Mouse (Mus musculus) limb, embryonic 14.5 days (tissue): Measurements from ENCODE around the gene Safb2. TPM values are rescaled to one million over a fixed set of nuclear protein-coding genes. Genes with fewer than 3 reads are reported as not detected.

Experiments
- ATAC-seq: fragments of 200-750 bp; cut with Nextera tagmentation; 2 replicates; pipeline ENCODE4 v1.8.0; 2017; ENCODE audit warnings: low read depth, moderate number of reproducible peaks, moderate TSS enrichment; ENCODE audit not compliant: low FRiP score
- DNase-seq: peaks from one replicate; pipeline ENCODE4 v3.0.0-alpha.2; 2015; ENCODE audit warnings: low spot score
- H3K27ac ChIP-seq: fragments of 300-500 bp; sonication (generic); replicated peaks from 2 replicates; pipeline ENCODE4 v1.5.1; 2014; ENCODE audit warnings: low read depth, mild to moderate bottlenecking, low read length, moderate library complexity, mixed read lengths
- H3K27me3 ChIP-seq: fragments of 300-500 bp; sonication (generic); 2 replicates; pipeline ENCODE4 v1.6.1; 2014; ENCODE audit warnings: low read length, mixed read lengths; ENCODE audit not compliant: control insufficient read depth, insufficient read depth
- H3K36me3 ChIP-seq: fragments of 300-500 bp; sonication (generic); 2 replicates; pipeline ENCODE4 v1.6.1; 2014; ENCODE audit warnings: mild to moderate bottlenecking, low read length, moderate library complexity, mixed read lengths; ENCODE audit not compliant: control insufficient read depth, insufficient read depth
- H3K4me1 ChIP-seq: fragments of 300-500 bp; sonication (generic); 2 replicates; pipeline ENCODE4 v1.6.1; 2014; ENCODE audit warnings: antibody characterized with exemption, low read length, mixed read lengths; ENCODE audit not compliant: control insufficient read depth, insufficient read depth
- H3K4me2 ChIP-seq: fragments of 300-500 bp; sonication (generic); replicated peaks from 2 replicates; pipeline ENCODE4 v1.6.1; 2014; ENCODE audit warnings: low read depth, mild to moderate bottlenecking, low read length, moderate library complexity; ENCODE audit not compliant: severe bottlenecking
- H3K4me3 ChIP-seq: fragments of 300-500 bp; sonication (generic); replicated peaks from 2 replicates; pipeline ENCODE4 v1.5.1; 2014; ENCODE audit warnings: low read length
- H3K9ac ChIP-seq: fragments of 300-500 bp; sonication (generic); 2 replicates; pipeline ENCODE4 v1.6.1; 2014; ENCODE audit warnings: mild to moderate bottlenecking, low read depth, low read length, moderate library complexity; ENCODE audit not compliant: severe bottlenecking
- H3K9me3 ChIP-seq: fragments of 300-500 bp; sonication (generic); 2 replicates; pipeline ENCODE4 v1.6.1; 2016; ENCODE audit warnings: low read length; ENCODE audit not compliant: control insufficient read depth
- POLR2A ChIP-seq: fragments of 200-500 bp; IDR thresholded peaks from 2 replicates; pipeline ENCODE4 v1.8.0; 2012; ENCODE audit warnings: inconsistent platforms, mild to moderate bottlenecking, moderate library complexity, borderline replicate concordance; ENCODE audit not compliant: insufficient read depth, insufficient read length; ENCODE audit errors: extremely low read depth
- WGBS: fragments of 180-500 bp; shearing (Covaris S2); extraction: QIAGEN DNeasy Blood & Tissue Kit; methylation state at CpG from one replicate; pipeline ENCODE4 v1.1.7; 2014; 5-methylcytosine and 5-hydroxymethylcytosine counted together
- polyA plus RNA-seq, 2 experiments: library from polyadenylated mRNA; depleted of rRNA in 1 of 2; stranded (reverse) in 1 of 2; unstranded in 1 of 2; fragments of >200 nt; fragmentation: Nextera tagmentation in 1 of 2; extraction: Ambion mirVana in 1 of 2; gene quantifications; 2 replicates each; pipeline versions ENCODE4 v1.2.1 to v1.2.3; 2012 to 2014

Gene Safb2
- polyA plus RNA-seq, 2 experiments: 52.1 to 133 TPM

DNA sequence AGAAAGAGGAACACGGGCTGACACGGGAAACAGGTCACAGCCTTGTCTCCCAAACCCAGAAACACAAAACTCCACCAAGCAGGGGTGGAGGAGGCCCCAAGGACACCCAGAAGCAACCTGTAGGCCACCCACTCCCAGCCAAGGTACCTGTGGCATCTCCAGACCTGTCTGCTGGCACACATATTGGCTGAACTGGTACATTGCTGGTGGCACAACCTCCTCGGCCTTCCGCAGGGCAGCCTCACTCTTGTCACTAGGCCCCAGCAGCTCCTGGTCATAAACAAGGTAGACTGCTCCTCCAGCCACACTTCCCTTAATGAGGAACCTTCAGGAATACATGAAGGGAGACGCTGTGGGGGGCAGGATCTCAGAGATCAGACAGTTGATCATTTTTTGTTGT is 24.3 kb upstream of the Safb2 start:
- 40% methylated on average over 5 of the region's 5 CpGs for WGBS
- H3K4me1 ChIP-seq: peaks cover 12% of the 10 kb centered on the region; the same call in 1 of the 2 replicates
- H3K36me3 ChIP-seq: peaks cover 39% of the 10 kb centered on the region
- DNase-seq (no peak), ATAC-seq (no peak)
- no peaks in the 10 kb centered on the region for H3K9me3 ChIP-seq
- TF ChIP-seq POLR2A: no peak
- H3K4me3 ChIP-seq: peak overlapping the region; percentile 52
- no peak overlapping the region for H3K27ac ChIP-seq
- H3K4me2 ChIP-seq: peak overlapping the region; percentile 67
- no peaks in the 10 kb centered on the region for H3K27me3 ChIP-seq
- peak overlapping the region; percentile 57 for H3K9ac ChIP-seq

DNA sequence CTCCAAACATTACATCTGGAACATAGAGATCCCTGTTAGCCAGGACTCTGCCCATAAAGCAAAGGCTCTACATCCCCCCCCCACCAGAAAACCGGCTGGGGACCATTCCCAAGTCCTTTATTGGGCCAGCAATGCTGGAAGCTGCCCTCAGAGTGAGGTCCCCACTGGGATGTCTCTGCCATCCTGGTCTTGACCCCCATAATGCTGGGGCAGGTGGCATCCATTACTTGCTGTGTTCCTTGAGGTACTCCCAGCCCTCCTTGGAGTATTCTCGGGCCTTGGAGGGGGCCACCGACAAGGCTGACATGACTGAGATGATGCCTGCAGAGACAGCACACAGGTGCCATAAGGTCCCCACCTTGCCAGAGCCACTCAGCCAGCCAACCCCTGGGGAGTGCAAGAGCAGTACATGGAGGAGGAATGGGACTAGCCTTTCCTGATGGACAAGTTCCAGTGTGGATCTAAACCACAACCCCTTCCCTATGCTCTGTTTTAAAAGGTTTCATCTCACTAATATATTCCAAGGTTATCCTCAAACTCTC is 23.2 kb upstream of the Safb2 start:
- H3K9me3 ChIP-seq: no peaks in the 10 kb centered on the region
- no peak overlapping the region for H3K27ac ChIP-seq
- H3K36me3 ChIP-seq: peaks cover 50% of the 10 kb centered on the region
- peaks cover 12% of the 10 kb centered on the region; the same call in 1 of the 2 replicates for H3K4me1 ChIP-seq
- H3K9ac ChIP-seq: no peak overlapping the region
- 67% methylated on average over 3 of the region's 3 CpGs for WGBS
- DNase-seq (no peak), ATAC-seq (no peak)
- H3K27me3 ChIP-seq: no peaks in the 10 kb centered on the region
- TF ChIP-seq POLR2A: no peak
- H3K4me3 ChIP-seq: no peak overlapping the region
- H3K4me2 ChIP-seq: no peak overlapping the region

DNA sequence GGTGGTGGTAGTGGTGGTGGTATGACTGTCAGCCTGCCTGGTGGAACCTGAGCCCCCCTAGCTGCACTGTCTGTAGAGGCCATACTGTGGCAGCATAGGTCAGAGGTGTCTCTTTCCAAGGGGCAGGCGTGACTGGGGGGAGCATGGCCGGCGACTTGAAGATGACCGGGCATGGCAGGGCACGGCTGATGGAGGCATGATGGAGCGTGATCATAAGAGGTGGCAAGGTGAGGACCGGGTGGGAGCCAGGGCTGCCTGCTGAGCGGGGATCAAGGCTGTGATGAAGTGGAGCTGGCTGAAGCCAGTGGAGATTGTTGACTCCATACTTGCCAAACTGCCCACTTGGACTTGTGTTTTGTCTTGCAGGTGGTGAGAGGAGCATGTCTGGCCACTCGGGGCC is 21.0 kb upstream of the Safb2 start:
- Histone ChIP-seq H3K9me3 (no peaks in the 10 kb centered on the region), H3K27ac (no peak overlapping the region), H3K4me1 (peaks cover 10% of the 10 kb centered on the region; the same call in 1 of the 2 replicates), H3K36me3 (peaks cover 71% of the 10 kb centered on the region), H3K9ac (no peak overlapping the region), H3K4me3 (no peak overlapping the region), H3K4me2 (no peak overlapping the region), H3K27me3 (no peaks in the 10 kb centered on the region)
- no peak for TF ChIP-seq POLR2A
- no peak for DNase-seq
- no peak for ATAC-seq
- WGBS: 91% methylated on average over 9 of the region's 9 CpGs

DNA sequence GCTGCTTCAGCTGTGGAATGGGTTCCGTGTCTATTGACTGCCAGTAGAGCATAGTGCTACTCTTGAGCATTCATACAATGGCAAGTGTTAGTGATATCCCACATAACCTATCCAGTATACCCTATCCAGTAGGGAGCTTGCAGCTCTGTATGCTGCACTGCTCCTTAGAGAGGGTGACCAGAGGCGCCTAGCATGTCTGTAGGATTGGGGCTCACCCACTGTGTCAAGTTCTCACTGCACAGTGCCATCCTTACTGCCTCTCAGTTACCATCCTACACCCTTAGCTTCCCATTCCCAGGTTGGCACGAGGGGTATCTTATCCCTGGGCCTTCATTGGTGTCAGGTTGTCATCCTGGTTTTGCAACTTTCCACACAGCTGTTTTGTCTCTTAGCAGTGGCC is 20.0 kb upstream of the Safb2 start:
- no peak overlapping the region for H3K9ac ChIP-seq
- TF ChIP-seq POLR2A: no peak
- DNase-seq: no peak
- no peaks in the 10 kb centered on the region for H3K27me3 ChIP-seq
- peaks cover 81% of the 10 kb centered on the region for H3K36me3 ChIP-seq
- 92% methylated on average over 3 of the region's 3 CpGs for WGBS
- no peak overlapping the region for H3K27ac ChIP-seq
- peaks cover 6% of the 10 kb centered on the region; the same call in 1 of the 2 replicates for H3K4me1 ChIP-seq
- no peak overlapping the region for H3K4me2 ChIP-seq
- ATAC-seq: no peak
- H3K4me3 ChIP-seq: no peak overlapping the region
- no peaks in the 10 kb centered on the region for H3K9me3 ChIP-seq

DNA sequence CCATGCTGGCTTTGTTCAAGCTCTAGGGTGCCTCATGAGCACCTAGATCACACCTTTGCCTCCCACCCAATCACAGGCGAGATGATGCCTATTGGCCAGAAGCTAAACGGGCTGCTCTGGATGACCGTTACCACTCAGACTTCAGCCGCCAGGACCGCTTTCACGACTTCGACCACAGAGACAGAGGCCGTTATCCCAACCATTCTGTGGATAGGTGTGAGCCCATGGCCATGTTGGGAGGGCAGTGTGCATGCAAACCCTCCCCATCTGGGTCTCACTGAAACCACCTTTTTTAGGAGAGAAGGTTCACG is 19.6 kb upstream of the Safb2 start:
- Histone ChIP-seq H3K9me3 (no peaks in the 10 kb centered on the region), H3K27ac (no peak overlapping the region), H3K4me1 (peaks cover 6% of the 10 kb centered on the region; the same call in 1 of the 2 replicates), H3K36me3 (peaks cover 85% of the 10 kb centered on the region), H3K4me3 (no peak overlapping the region), H3K27me3 (no peaks in the 10 kb centered on the region), H3K9ac (no peak overlapping the region), H3K4me2 (no peak overlapping the region)
- no peak for TF ChIP-seq POLR2A
- ATAC-seq (no peak), DNase-seq (no peak)
- 87% methylated on average over 9 of the region's 9 CpGs for WGBS
